Mouse (Mus musculus): ENCODE results near the gene Ssrp1. TPM values are rescaled to one million over a fixed set of nuclear protein-coding genes. Genes with fewer than 3 reads are reported as not detected.
A peak's percentile ranks its signal among the peaks of the same experiment; 100 is the strongest.

Gene Ssrp1
- polyA plus RNA-seq, 1 experiment from 2014 or later, result 199 TPM

- Histone ChIP-seq H3K36me3 (0 out of 2 replicates have a peak, but pooled peaks cover 9% of the 10 kb centered on the region), H3K4me1 (replicated peaks) (no peaks in the 10 kb centered on the region), H3K4me3 (replicated peaks) (no peak overlapping the region), H3K4me2 (no peak overlapping the region), H3K27ac (no peak overlapping the region), H3K9ac (no peak overlapping the region), H3K27me3 (no peaks in the 10 kb centered on the region), H3K9me3 (replicated peaks) (no peaks in the 10 kb centered on the region)
- 70% methylated on average over 5 of the region's 5 CpGs for WGBS (ENCODE audit: insufficient replicate concordance)
- no peak for ATAC-seq (ENCODE audit: low read depth)
- no peak for DNase-seq
Measured at GRCm38 (mm10) chr2:85073751-85074150, 36.7 kb downstream of the Ssrp1 start.

GRCm38 (mm10) chr2:85088716-85089646 is 51.9 kb downstream of the Ssrp1 start:
- no peak for DNase-seq
- Histone ChIP-seq H3K9ac (no peak overlapping the region), H3K4me2 (no peak overlapping the region), H3K27me3 (no peaks in the 10 kb centered on the region), H3K4me3 (replicated peaks) (no peak overlapping the region), H3K36me3 (no peaks in the 10 kb centered on the region), H3K4me1 (replicated peaks) (no peaks in the 10 kb centered on the region), H3K9me3 (replicated peaks) (no peaks in the 10 kb centered on the region), H3K27ac (no peak overlapping the region)
- no peak for ATAC-seq (ENCODE audit: low read depth)
- 63% methylated on average over 11 of the region's 11 CpGs for WGBS (ENCODE audit: insufficient replicate concordance)

GRCm38 (mm10) chr2:85091325-85091724 is 54.3 kb downstream of the Ssrp1 start:
- ATAC-seq (ENCODE audit: low read depth) (no peak), DNase-seq (no peak)
- H3K4me1 ChIP-seq (replicated peaks), result no peaks in the 10 kb centered on the region
- no peaks in the 10 kb centered on the region for H3K36me3 ChIP-seq
- H3K27ac ChIP-seq, result no peak overlapping the region
- no peak overlapping the region for H3K9ac ChIP-seq
- no peaks in the 10 kb centered on the region for H3K9me3 ChIP-seq (replicated peaks)
- 70% methylated on average over 4 of the region's 4 CpGs for WGBS (ENCODE audit: insufficient replicate concordance)
- H3K4me3 ChIP-seq (replicated peaks), result no peak overlapping the region
- no peaks in the 10 kb centered on the region for H3K27me3 ChIP-seq
- no peak overlapping the region for H3K4me2 ChIP-seq

GRCm38 (mm10) chr2:85093376-85093775 is 56.3 kb downstream of the Ssrp1 start:
- ATAC-seq (ENCODE audit: low read depth), result peak; percentile 66
- Histone ChIP-seq H3K9ac (no peak overlapping the region), H3K36me3 (no peaks in the 10 kb centered on the region), H3K4me1 (replicated peaks) (no peaks in the 10 kb centered on the region), H3K9me3 (replicated peaks) (no peaks in the 10 kb centered on the region), H3K27ac (no peak overlapping the region), H3K27me3 (no peaks in the 10 kb centered on the region), H3K4me3 (replicated peaks) (no peak overlapping the region), H3K4me2 (no peak overlapping the region)
- DNase-seq, result no peak
- 58% methylated on average over 1 of the region's 1 CpGs for WGBS (ENCODE audit: insufficient replicate concordance)

GRCm38 (mm10) chr2:85095906-85096305 is 58.9 kb downstream of the Ssrp1 start:
- Histone ChIP-seq H3K4me3 (replicated peaks) (no peak overlapping the region), H3K27ac (peak overlapping the region; percentile 51), H3K9me3 (replicated peaks) (no peaks in the 10 kb centered on the region), H3K27me3 (no peaks in the 10 kb centered on the region), H3K36me3 (no peaks in the 10 kb centered on the region), H3K4me1 (replicated peaks) (no peaks in the 10 kb centered on the region), H3K4me2 (no peak overlapping the region), H3K9ac (no peak overlapping the region)
- ATAC-seq (ENCODE audit: low read depth) (peak; percentile 66), DNase-seq (no peak)
- WGBS (ENCODE audit: insufficient replicate concordance), result 62% methylated on average over 5 of the region's 5 CpGs

Other genes with a start within 250 kb of the Ssrp1 start
- gene Ube2l6, start 238.4 kb upstream of the Ssrp1 start, polyA plus RNA-seq (2015; fragmentation: Nextera tagmentation; extraction: Ambion mirVana), result 404 and 444 TPM in 2 replicates
- 0.23 and 0.24 TPM in 2 replicates for gene Smtnl1, start 214.6 kb upstream of the Ssrp1 start, polyA plus RNA-seq (2015; fragmentation: Nextera tagmentation; extraction: Ambion mirVana)
- gene Timm10, start 210.2 kb upstream of the Ssrp1 start, polyA plus RNA-seq (2015; fragmentation: Nextera tagmentation; extraction: Ambion mirVana), result 46.8 and 51.5 TPM in 2 replicates
- 138 and 178 TPM in 2 replicates for gene Slc43a1, start 198.4 kb upstream of the Ssrp1 start, polyA plus RNA-seq (2015; fragmentation: Nextera tagmentation; extraction: Ambion mirVana)
- gene Rtn4rl2, start 150.5 kb upstream of the Ssrp1 start, polyA plus RNA-seq (2015; fragmentation: Nextera tagmentation; extraction: Ambion mirVana), result not detected in 2 replicates
- 120 and 129 TPM in 2 replicates for gene Slc43a3, start 100.7 kb upstream of the Ssrp1 start, polyA plus RNA-seq (2015; fragmentation: Nextera tagmentation; extraction: Ambion mirVana)
- 59.8 and 60.0 TPM in 2 replicates for gene Prg2, start 56.8 kb upstream of the Ssrp1 start, polyA plus RNA-seq (2015; fragmentation: Nextera tagmentation; extraction: Ambion mirVana)
- gene Prg3, start 49.0 kb upstream of the Ssrp1 start, polyA plus RNA-seq (2015; fragmentation: Nextera tagmentation; extraction: Ambion mirVana), result 6.3 and 6.5 TPM in 2 replicates
- gene P2rx3, start 228 bp downstream of the Ssrp1 start, polyA plus RNA-seq (2015; fragmentation: Nextera tagmentation; extraction: Ambion mirVana), result 0.23 and 0.27 TPM in 2 replicates
- 3.4 and 4.9 TPM in 2 replicates for gene Tnks1bp1, start 10.8 kb downstream of the Ssrp1 start, polyA plus RNA-seq (2015; fragmentation: Nextera tagmentation; extraction: Ambion mirVana)
- gene Aplnr, start 99.0 kb downstream of the Ssrp1 start, polyA plus RNA-seq (2015; fragmentation: Nextera tagmentation; extraction: Ambion mirVana), result 2.0 and 2.4 TPM in 2 replicates
- 0.10 and 0.12 TPM in 2 replicates for gene Lrrc55, start 160.0 kb downstream of the Ssrp1 start, polyA plus RNA-seq (2015; fragmentation: Nextera tagmentation; extraction: Ambion mirVana)